Mouse (Mus musculus): ENCODE data around the gene Ttc7b. TPM values are rescaled to one million over a fixed set of nuclear protein-coding genes. Genes with fewer than 3 reads are reported as not detected.

The Ttc7b gene
- polyA plus RNA-seq, 1 experiment from 2014 or later, result 4.5 TPM

DNA sequence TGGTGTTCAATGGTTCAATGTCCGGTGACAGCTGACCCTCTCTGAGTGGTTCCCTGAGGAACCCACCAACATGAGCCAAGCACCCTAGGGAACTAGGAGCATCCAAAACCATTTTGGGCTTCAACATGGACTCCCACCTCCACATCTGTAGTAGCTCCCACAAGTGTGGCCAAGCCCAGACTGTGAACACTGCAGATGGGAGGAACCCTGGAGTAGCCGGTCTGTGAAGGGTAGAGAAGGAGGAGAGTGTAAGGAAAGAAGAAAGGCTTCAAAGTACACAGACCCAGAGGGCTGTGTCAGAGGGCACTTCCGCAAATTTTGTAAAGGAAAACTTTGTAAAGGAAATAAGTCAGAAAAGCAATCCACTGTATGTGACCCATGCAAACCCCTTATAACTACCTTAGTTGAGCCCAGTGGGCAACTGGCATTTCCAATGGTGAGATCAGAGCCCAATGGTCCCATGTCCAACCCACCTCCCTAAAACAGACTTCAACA lies 75.9 kb downstream of the Ttc7b start:
- Histone ChIP-seq H3K4me1 (no peaks in the 10 kb centered on the region), H3K4me3 (no peak overlapping the region), H3K36me3 (ENCODE audit: poor library complexity, severe bottlenecking) (peaks cover 26% of the 10 kb centered on the region), H3K4me2 (no peak overlapping the region), H3K27ac (no peak overlapping the region), H3K27me3 (no peaks in the 10 kb centered on the region), H3K9ac (no peak overlapping the region), H3K9me3 (replicated peaks) (no peaks in the 10 kb centered on the region)
- 95% methylated on average over 3 of the region's 3 CpGs for WGBS
- ATAC-seq, result no peak

DNA sequence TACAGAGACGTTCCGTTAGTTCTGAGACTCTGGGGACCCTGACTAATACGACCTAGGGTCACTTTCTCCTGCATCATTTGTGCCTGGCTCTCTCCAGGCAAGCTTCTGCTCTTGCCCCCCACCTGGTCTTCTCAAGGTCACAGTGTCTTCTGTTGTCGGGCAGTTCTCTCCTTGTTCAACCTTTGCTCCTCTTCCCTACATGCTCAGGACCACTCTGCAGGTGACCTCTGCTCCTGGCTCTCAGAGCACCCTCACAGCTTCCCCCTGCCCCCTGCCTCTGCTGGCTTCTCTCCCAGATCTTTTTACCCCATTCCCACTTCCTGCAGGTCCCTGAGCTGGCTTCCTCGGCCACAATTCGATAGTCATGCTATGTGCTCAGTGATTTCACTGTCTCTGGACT lies 77.2 kb downstream of the Ttc7b start:
- no peak overlapping the region for H3K4me2 ChIP-seq
- H3K4me3 ChIP-seq, result no peak overlapping the region
- 90% methylated on average over 6 of the region's 6 CpGs for WGBS
- H3K9ac ChIP-seq, result no peak overlapping the region
- H3K4me1 ChIP-seq, result no peaks in the 10 kb centered on the region
- no peaks in the 10 kb centered on the region for H3K27me3 ChIP-seq
- H3K27ac ChIP-seq, result no peak overlapping the region
- peaks cover 26% of the 10 kb centered on the region for H3K36me3 ChIP-seq (ENCODE audit: poor library complexity, severe bottlenecking)
- no peaks in the 10 kb centered on the region for H3K9me3 ChIP-seq (replicated peaks)
- ATAC-seq, result no peak

DNA sequence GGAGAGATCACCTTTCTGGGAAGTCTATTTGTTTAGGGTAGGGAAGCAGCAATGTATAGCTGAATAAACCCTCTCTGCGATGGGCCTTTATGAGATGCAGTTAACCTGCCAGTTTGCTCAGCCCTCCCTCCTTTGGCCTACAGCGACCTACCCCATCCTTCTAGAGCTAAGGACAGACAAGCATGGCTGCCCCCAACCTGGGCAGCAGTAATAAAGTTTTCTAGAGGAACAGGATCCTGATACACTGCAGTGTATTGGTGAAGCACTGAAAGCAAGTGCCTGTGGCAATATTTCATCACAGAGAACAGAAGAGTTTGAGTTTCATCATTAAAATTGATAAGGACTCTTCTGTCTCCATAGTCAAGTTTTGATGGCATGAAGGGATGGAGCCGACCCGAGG lies 79.0 kb downstream of the Ttc7b start:
- H3K36me3 ChIP-seq (ENCODE audit: poor library complexity, severe bottlenecking), result peaks cover 26% of the 10 kb centered on the region
- WGBS, result 87% methylated on average over 4 of the region's 4 CpGs
- H3K27ac ChIP-seq, result no peak overlapping the region
- H3K27me3 ChIP-seq, result no peaks in the 10 kb centered on the region
- H3K4me3 ChIP-seq, result no peak overlapping the region
- H3K4me2 ChIP-seq, result no peak overlapping the region
- H3K9me3 ChIP-seq (replicated peaks), result no peaks in the 10 kb centered on the region
- no peak overlapping the region for H3K9ac ChIP-seq
- H3K4me1 ChIP-seq, result no peaks in the 10 kb centered on the region
- ATAC-seq, result no peak

DNA sequence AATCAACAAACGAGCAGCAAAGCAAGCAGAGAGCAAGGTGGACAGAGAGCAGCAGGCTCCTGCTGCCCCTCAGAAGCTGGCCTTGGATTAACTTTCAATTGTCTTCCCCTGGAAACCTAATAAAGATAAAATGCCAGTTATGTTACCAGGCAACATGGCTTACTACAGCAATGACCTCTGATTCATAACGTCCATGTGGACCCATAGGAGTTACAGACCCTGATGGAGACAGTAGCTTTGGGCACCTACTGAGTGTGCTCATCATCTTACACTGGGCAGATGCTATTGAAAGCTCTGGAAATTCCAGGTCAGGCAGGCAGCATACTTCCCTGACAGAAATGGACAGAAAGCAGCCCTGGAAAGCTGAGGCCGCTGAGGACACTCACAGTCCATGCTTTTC lies 80.7 kb downstream of the Ttc7b start:
- H3K9ac ChIP-seq, result no peak overlapping the region
- no peaks in the 10 kb centered on the region for H3K27me3 ChIP-seq
- WGBS, result 87% methylated on average over 3 of the region's 3 CpGs

DNA sequence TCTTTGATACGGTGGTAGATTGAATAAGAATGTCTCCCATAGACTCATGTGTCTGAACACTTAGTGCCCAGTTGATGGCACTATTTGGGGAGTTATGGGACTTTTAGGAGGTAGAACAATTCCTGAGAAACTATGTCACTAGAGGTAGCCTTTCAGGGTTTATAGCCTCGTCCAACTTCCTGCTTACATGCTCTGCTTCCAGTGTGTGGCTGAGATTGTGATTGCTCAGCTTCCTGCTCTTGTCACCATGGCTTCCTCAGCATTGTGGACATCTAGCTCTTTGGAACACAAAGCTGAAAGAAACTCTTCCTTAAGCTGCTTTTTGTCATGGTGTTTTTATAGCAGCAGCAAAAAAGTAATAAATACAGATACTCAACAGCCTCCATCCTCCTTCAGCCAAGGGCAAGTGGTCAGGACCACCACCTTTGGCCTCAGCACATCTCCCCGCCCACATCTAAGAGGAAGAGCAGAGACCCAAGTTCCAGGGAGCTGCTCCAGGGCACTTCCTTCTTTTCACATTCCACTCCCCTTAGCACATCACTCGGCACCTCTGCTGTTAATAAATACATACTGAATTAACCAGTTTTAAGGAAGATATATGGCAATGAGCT lies 81.4 kb downstream of the Ttc7b start:
- no peaks in the 10 kb centered on the region for H3K9me3 ChIP-seq (replicated peaks)
- no peak overlapping the region for H3K4me3 ChIP-seq
- H3K9ac ChIP-seq, result no peak overlapping the region
- ATAC-seq, result no peak
- peaks cover 11% of the 10 kb centered on the region for H3K36me3 ChIP-seq (ENCODE audit: poor library complexity, severe bottlenecking)
- H3K27me3 ChIP-seq, result no peaks in the 10 kb centered on the region
- H3K27ac ChIP-seq, result no peak overlapping the region
- no peak overlapping the region for H3K4me2 ChIP-seq
- WGBS, result 94% methylated on average over 4 of the region's 4 CpGs
- no peaks in the 10 kb centered on the region for H3K4me1 ChIP-seq

More for the DNA sequence above, 80.7 kb downstream of the Ttc7b start:
- H3K36me3 ChIP-seq (ENCODE audit: poor library complexity, severe bottlenecking), result peaks cover 14% of the 10 kb centered on the region
- H3K4me3 ChIP-seq, result no peak overlapping the region
- no peak overlapping the region for H3K4me2 ChIP-seq
- no peak overlapping the region for H3K27ac ChIP-seq
- H3K4me1 ChIP-seq, result no peaks in the 10 kb centered on the region
- no peaks in the 10 kb centered on the region for H3K9me3 ChIP-seq (replicated peaks)
- ATAC-seq, result no peak

DNA sequence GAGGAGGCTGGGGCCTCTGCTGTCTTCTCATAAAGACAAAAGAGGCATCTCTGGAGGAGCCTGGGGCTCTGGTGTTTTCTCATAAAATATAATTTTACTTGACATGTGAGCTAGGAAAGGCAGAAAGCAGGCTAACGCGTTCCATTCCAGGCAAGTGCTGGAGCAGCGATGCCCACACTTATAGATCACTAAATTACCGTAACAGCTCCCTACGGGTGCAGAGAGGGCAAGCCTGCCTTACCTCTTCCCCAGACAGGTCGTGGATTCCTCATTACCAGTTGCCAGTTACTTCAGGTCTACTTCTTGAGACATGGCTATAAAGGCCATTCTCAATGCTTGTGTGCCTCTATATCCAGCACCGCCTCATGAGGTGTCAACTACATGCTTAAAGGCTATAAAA lies 82.1 kb downstream of the Ttc7b start:
- no peak for ATAC-seq
- H3K27me3 ChIP-seq, result no peaks in the 10 kb centered on the region
- H3K27ac ChIP-seq, result no peak overlapping the region
- 95% methylated on average over 7 of the region's 7 CpGs for WGBS
- no peak overlapping the region for H3K9ac ChIP-seq
- H3K4me2 ChIP-seq, result no peak overlapping the region
- no peaks in the 10 kb centered on the region for H3K9me3 ChIP-seq (replicated peaks)
- H3K4me1 ChIP-seq, result no peaks in the 10 kb centered on the region
- no peak overlapping the region for H3K4me3 ChIP-seq
- H3K36me3 ChIP-seq (ENCODE audit: poor library complexity, severe bottlenecking), result peaks cover 11% of the 10 kb centered on the region

DNA sequence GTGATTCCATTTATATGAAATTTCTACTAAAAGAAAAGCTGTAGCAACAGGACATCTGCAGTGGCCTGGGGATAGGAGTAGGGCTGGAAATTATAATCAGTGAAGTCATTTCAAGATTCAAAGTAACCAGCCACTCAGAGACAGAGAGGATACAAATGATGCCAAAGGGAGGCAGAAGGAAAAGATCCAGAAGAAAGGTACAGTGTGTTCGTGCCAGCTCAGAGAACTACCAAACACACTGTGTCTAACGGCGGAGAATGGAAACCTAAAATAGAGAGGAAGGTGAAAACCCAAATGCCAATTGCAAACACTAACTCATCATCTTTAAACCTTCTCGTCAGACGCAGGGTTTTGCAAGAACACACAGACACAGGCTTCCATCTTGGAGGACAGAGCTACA lies 82.8 kb downstream of the Ttc7b start:
- Histone ChIP-seq H3K4me2 (no peak overlapping the region), H3K4me3 (no peak overlapping the region), H3K27me3 (no peaks in the 10 kb centered on the region), H3K9me3 (replicated peaks) (no peaks in the 10 kb centered on the region), H3K9ac (no peak overlapping the region), H3K36me3 (ENCODE audit: poor library complexity, severe bottlenecking) (peaks cover 8% of the 10 kb centered on the region), H3K4me1 (no peaks in the 10 kb centered on the region), H3K27ac (no peak overlapping the region)
- ATAC-seq, result no peak
- 95% methylated on average over 5 of the region's 5 CpGs for WGBS

DNA sequence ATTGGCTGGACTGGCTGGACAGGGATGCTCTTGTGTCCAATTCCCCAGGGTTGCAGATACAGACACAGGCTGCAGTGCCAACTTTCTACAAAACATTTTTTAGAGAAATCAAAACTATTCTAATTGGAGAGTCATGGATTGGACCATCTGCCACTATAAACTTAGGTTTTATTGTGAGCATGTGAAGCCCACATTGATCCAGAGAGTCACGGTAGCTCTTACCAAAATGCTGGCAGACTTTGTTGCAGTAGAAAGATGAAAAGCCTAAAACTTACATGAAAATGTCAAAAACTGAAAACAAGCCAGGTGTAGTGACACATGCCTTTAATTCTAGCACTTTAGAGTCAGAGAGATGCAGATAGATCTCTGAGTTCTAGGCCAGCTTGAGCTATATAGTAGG lies 84.9 kb downstream of the Ttc7b start:
- Histone ChIP-seq H3K9me3 (replicated peaks) (no peaks in the 10 kb centered on the region), H3K4me2 (no peak overlapping the region), H3K4me3 (no peak overlapping the region), H3K9ac (no peak overlapping the region), H3K27me3 (no peaks in the 10 kb centered on the region), H3K27ac (no peak overlapping the region), H3K36me3 (ENCODE audit: poor library complexity, severe bottlenecking) (no peaks in the 10 kb centered on the region; the same call in 1 of the 2 replicates), H3K4me1 (no peaks in the 10 kb centered on the region)
- ATAC-seq, result no peak
- WGBS, result 97% methylated on average over 1 of the region's 1 CpGs

DNA sequence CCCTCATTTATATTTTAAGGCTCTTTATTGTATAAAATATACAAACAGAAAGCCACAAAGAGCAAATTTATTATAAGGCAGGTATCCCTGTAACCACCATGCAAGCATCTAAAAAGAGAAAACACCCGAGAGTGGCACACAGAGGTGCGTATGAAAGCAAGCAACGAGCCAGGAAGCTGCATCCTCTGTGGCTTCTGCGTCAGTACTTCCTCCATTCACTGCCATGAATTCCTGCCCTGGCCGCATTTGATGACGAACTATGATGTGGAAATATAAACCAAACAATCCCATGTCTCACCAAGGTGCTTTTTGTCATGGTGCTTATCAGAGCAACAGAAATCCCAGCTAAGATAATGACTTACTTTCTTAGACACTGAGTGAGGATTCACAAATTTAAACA lies 88.8 kb downstream of the Ttc7b start:
- WGBS, result 86% methylated on average over 6 of the region's 6 CpGs
- no peak overlapping the region for H3K4me2 ChIP-seq
- no peak for ATAC-seq
- no peak overlapping the region for H3K4me3 ChIP-seq
- peaks cover 3% of the 10 kb centered on the region; the same call in 1 of the 2 replicates for H3K4me1 ChIP-seq
- no peaks in the 10 kb centered on the region for H3K36me3 ChIP-seq (ENCODE audit: poor library complexity, severe bottlenecking)
- no peaks in the 10 kb centered on the region for H3K27me3 ChIP-seq
- H3K27ac ChIP-seq, result no peak overlapping the region
- no peak overlapping the region for H3K9ac ChIP-seq
- no peaks in the 10 kb centered on the region for H3K9me3 ChIP-seq (replicated peaks)

DNA sequence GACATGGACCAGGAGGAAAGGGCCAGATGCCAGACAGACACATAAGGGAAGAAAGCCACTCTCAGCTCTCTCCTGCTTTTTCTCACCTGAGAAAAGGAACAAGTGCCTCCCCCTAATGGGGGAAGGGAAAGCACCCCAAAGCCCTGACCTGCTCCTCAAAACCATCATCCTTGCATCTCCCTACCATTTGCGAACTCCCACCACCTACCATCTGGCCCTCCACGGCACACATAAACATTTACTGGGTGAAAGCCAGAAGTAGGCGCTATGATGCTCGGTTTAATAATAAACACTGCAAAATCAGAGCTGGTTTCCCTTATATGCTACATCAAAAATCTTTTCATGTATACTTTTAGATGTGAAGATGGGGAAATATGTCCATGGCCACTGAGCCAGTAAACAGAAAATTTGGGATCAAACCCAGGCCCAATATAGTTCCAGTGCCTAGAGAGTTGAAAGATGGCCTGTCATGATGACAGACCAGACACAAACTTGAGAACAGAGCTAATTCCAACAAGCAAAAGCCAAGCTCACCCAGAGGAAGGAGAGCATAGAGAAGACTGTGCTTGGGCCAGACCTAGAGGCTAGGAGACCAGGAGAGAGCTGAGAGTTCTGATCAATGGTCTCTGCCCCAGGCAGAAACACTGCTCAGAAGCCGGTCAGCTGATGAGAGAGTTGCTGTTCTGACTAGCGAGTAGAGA lies 91.1 kb downstream of the Ttc7b start:
- Histone ChIP-seq H3K4me2 (no peak overlapping the region), H3K27ac (no peak overlapping the region), H3K4me1 (peaks cover 4% of the 10 kb centered on the region; the same call in 1 of the 2 replicates), H3K9ac (no peak overlapping the region), H3K36me3 (ENCODE audit: poor library complexity, severe bottlenecking) (no peaks in the 10 kb centered on the region), H3K9me3 (replicated peaks) (no peaks in the 10 kb centered on the region), H3K27me3 (no peaks in the 10 kb centered on the region), H3K4me3 (no peak overlapping the region)
- 92% methylated on average over 6 of the region's 6 CpGs for WGBS
- no peak for ATAC-seq

DNA sequence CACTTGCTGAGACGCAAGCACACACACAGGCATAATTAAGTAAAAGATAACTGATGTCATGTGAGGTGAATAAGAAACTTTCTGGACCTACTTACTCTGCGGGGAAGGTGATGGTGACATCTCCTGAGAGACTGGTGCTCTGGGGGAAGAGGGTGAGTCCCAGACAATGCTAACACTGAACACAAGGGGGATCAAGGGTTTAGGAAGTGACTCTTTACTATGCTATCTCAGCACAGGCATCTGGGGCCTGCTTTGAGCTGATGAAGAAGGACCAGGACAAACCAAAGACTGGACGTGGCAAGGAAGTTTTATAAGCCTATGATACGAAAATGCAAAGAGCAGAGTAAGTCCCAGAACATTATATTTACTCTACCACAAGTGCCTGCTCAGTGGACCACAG lies 92.4 kb downstream of the Ttc7b start:
- Histone ChIP-seq H3K4me3 (no peak overlapping the region), H3K36me3 (ENCODE audit: poor library complexity, severe bottlenecking) (no peaks in the 10 kb centered on the region), H3K9ac (no peak overlapping the region), H3K9me3 (replicated peaks) (no peaks in the 10 kb centered on the region), H3K27me3 (no peaks in the 10 kb centered on the region), H3K4me2 (no peak overlapping the region), H3K27ac (no peak overlapping the region), H3K4me1 (peaks cover 4% of the 10 kb centered on the region; the same call in 1 of the 2 replicates)
- ATAC-seq, result no peak
- WGBS, result 93% methylated on average over 4 of the region's 4 CpGs

DNA sequence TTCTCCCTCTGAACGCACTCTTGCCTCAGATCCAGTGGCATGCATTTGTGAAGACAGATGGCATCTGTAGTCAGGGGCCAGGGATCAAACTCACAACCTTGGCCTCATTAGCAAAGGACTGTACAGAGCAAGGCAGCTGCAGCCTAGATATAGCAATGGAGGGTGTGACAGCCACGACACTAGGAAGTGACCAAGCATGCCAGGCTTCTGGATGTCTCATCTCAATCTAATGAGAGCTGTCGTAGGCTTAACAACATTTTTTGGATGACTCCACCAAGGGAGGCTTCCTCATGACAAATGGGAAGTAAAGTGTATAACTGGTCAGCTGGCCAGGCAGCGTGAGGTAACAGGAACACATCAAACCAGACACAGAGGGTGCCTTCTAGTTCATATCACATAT lies 94.4 kb downstream of the Ttc7b start:
- Histone ChIP-seq H3K9me3 (replicated peaks) (no peaks in the 10 kb centered on the region), H3K27me3 (no peaks in the 10 kb centered on the region), H3K4me2 (no peak overlapping the region), H3K9ac (no peak overlapping the region), H3K27ac (no peak overlapping the region), H3K4me1 (peaks cover 11% of the 10 kb centered on the region), H3K36me3 (ENCODE audit: poor library complexity, severe bottlenecking) (no peaks in the 10 kb centered on the region), H3K4me3 (no peak overlapping the region)
- ATAC-seq, result no peak
- 79% methylated on average over 4 of the region's 4 CpGs for WGBS

DNA sequence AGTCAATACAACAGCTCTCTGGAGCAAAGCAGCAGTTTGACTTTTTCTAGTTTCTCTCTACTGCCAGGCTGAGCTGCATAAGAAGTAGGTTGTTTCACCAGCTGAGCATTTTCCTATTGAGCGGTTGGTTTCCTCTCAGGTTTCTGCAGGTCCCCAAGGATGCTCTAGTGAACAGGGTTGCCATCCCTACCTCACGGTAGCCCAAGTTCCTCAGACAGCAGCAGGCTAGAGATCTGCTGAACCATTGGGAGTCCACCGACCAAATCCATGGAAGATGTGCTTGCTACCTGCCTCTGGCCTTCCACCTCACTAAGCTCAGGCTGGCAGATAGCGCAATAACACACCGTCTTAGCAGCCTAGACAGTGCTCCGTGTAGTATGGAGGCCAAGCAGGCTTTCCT lies 95.6 kb downstream of the Ttc7b start:
- peaks cover 17% of the 10 kb centered on the region for H3K4me1 ChIP-seq
- no peak overlapping the region for H3K27ac ChIP-seq
- H3K36me3 ChIP-seq (ENCODE audit: poor library complexity, severe bottlenecking), result no peaks in the 10 kb centered on the region
- H3K4me2 ChIP-seq, result no peak overlapping the region
- H3K9me3 ChIP-seq (replicated peaks), result no peaks in the 10 kb centered on the region
- no peak overlapping the region for H3K9ac ChIP-seq
- WGBS, result 93% methylated on average over 6 of the region's 6 CpGs
- H3K4me3 ChIP-seq, result no peak overlapping the region
- ATAC-seq, result no peak
- no peaks in the 10 kb centered on the region for H3K27me3 ChIP-seq

Measured in forebrain, embryonic 13.5 days (tissue).